Mouse (Mus musculus): Measurements from ENCODE around the gene Pqbp1.
"Not testable (repeated sequence)": the region's sequence is repeated elsewhere in the genome, so short reads cannot be mapped to it uniquely, and the experiment has no call there.

Gene Pqbp1

GRCm38 (mm10) chrX:7898880-7899874 lies at the start of gene Pqbp1, which contains the start of gene Timm17b:
TSS of gene Pqbp1 (minus strand) at chrX:7899269.
TSS of gene Timm17b (plus strand) at chrX:7899357.
- peak; percentile 78 for DNase-seq

GRCm38 (mm10) chrX:7947900-7948492 lies 48.9 kb upstream of the Pqbp1 start:
- peak; percentile 87 for DNase-seq

- DNase-seq: no peak
Measured at GRCm38 (mm10) chrX:7947108-7947899, 48.2 kb upstream of the Pqbp1 start, which contains the start of gene Hdac6. TSS of gene Hdac6 (minus strand) at chrX:7947889.

GRCm38 (mm10) chrX:7945618-7946017 lies 46.5 kb upstream of the Pqbp1 start:
- no peak for DNase-seq

GRCm38 (mm10) chrX:7937667-7938066 lies 38.6 kb upstream of the Pqbp1 start:
- no peak for DNase-seq

GRCm38 (mm10) chrX:7936874-7937273 lies 37.8 kb upstream of the Pqbp1 start:
- no peak for DNase-seq

- no peak for DNase-seq
Measured at GRCm38 (mm10) chrX:7928270-7928790, 29.3 kb upstream of the Pqbp1 start, which contains the start of gene Eras. TSS of gene Eras (minus strand) at chrX:7928607.

- no peak for DNase-seq
Measured at GRCm38 (mm10) chrX:7927116-7927515, 28.0 kb upstream of the Pqbp1 start.

- DNase-seq: no peak
Measured at GRCm38 (mm10) chrX:7926266-7926665, 27.2 kb upstream of the Pqbp1 start.

GRCm38 (mm10) chrX:7922032-7922431 lies 23.0 kb upstream of the Pqbp1 start:
- DNase-seq: no peak

GRCm38 (mm10) chrX:7919601-7920383 lies 20.7 kb upstream of the Pqbp1 start, which contains the start of gene Pcsk1n:
TSS of gene Pcsk1n (plus strand) at chrX:7919822.
- DNase-seq: peak; percentile 56

GRCm38 (mm10) chrX:7917960-7918359 lies 18.9 kb upstream of the Pqbp1 start:
- DNase-seq: not testable (repeated sequence)

GRCm38 (mm10) chrX:7915669-7916068 lies 16.6 kb upstream of the Pqbp1 start:
- not testable (repeated sequence) for DNase-seq

GRCm38 (mm10) chrX:7910473-7910872 lies 11.4 kb upstream of the Pqbp1 start:
- DNase-seq: no peak

- DNase-seq: not testable (repeated sequence)
Measured at GRCm38 (mm10) chrX:7909242-7909641, 10.2 kb upstream of the Pqbp1 start, which contains the start of gene Gm10490. TSS of gene Gm10490 (plus strand) at chrX:7909542.

GRCm38 (mm10) chrX:7907735-7908134 lies 8.7 kb upstream of the Pqbp1 start, which contains the start of gene Gm10491:
TSS of gene Gm10491 (minus strand) at chrX:7907835.
- no peak for DNase-seq

- DNase-seq: no peak
Measured at GRCm38 (mm10) chrX:7904441-7904840, 5.4 kb upstream of the Pqbp1 start.

- DNase-seq: no peak
Measured at GRCm38 (mm10) chrX:7898211-7898610, 858 bp downstream of the Pqbp1 start.

- peak; percentile 79 for DNase-seq
Measured at GRCm38 (mm10) chrX:7883841-7884567, 15.1 kb downstream of the Pqbp1 start, which contains the start of gene Slc35a2. TSS of gene Slc35a2 (plus strand) at chrX:7884028.

GRCm38 (mm10) chrX:7879819-7880218 lies 19.2 kb downstream of the Pqbp1 start:
- DNase-seq: peak; percentile 68

GRCm38 (mm10) chrX:7878495-7878894 lies 20.6 kb downstream of the Pqbp1 start:
- DNase-seq: peak; percentile 44

Data from cerebellum, adult 8-10 months (tissue).